Mouse (Mus musculus) c-Kit-positive CD71-positive TER-119-positive erythroid progenitor cells, embryonic 14.5 days (primary cell): ENCODE measurements around the gene Wnt3a.

Experiments used
- DNase-seq: peaks from one replicate; pipeline ENCODE4 v3.0.0-alpha.2; 2013; ENCODE audit warnings: low spot score

Wnt3a gene

GRCm38 (mm10) chr11:59290702-59291303, at the start of gene Wnt3a:
Wnt3a (minus strand) TSS chr11:59290752.
- no peak for DNase-seq

- no peak for DNase-seq
Observed at GRCm38 (mm10) chr11:59338736-59339120, 48.2 kb upstream of the Wnt3a start.

GRCm38 (mm10) chr11:59337955-59338735, 47.6 kb upstream of the Wnt3a start:
- DNase-seq, result no peak

GRCm38 (mm10) chr11:59336381-59336780, 45.8 kb upstream of the Wnt3a start:
- DNase-seq, result no peak

GRCm38 (mm10) chr11:59335942-59336341, 45.4 kb upstream of the Wnt3a start:
- no peak for DNase-seq

GRCm38 (mm10) chr11:59335150-59335549, 44.6 kb upstream of the Wnt3a start:
- DNase-seq, result no peak

- no peak for DNase-seq
Observed at GRCm38 (mm10) chr11:59332938-59333337, 42.4 kb upstream of the Wnt3a start.

- DNase-seq, result no peak
Observed at GRCm38 (mm10) chr11:59331167-59331869, 40.8 kb upstream of the Wnt3a start.

- peak; percentile 56 for DNase-seq
Observed at GRCm38 (mm10) chr11:59330560-59330959, 40.0 kb upstream of the Wnt3a start.

- no peak for DNase-seq
Observed at GRCm38 (mm10) chr11:59329616-59330015, 39.1 kb upstream of the Wnt3a start.

GRCm38 (mm10) chr11:59327625-59328024, 37.1 kb upstream of the Wnt3a start:
- DNase-seq, result no peak

GRCm38 (mm10) chr11:59324777-59325176, 34.2 kb upstream of the Wnt3a start:
- DNase-seq, result no peak

- DNase-seq, result no peak
Observed at GRCm38 (mm10) chr11:59322988-59323387, 32.4 kb upstream of the Wnt3a start.

GRCm38 (mm10) chr11:59316517-59316916, 26.0 kb upstream of the Wnt3a start:
- DNase-seq, result no peak

- DNase-seq, result no peak
Observed at GRCm38 (mm10) chr11:59313944-59314343, 23.4 kb upstream of the Wnt3a start.

GRCm38 (mm10) chr11:59313029-59313811, 22.7 kb upstream of the Wnt3a start:
- no peak for DNase-seq

- no peak for DNase-seq
Observed at GRCm38 (mm10) chr11:59312501-59312900, 21.9 kb upstream of the Wnt3a start.

GRCm38 (mm10) chr11:59312060-59312459, 21.5 kb upstream of the Wnt3a start:
- DNase-seq, result no peak

- DNase-seq, result no peak
Observed at GRCm38 (mm10) chr11:59309976-59310375, 19.4 kb upstream of the Wnt3a start.

GRCm38 (mm10) chr11:59309106-59309805, 18.7 kb upstream of the Wnt3a start:
- DNase-seq, result no peak

GRCm38 (mm10) chr11:59308625-59309024, 18.1 kb upstream of the Wnt3a start:
- DNase-seq, result no peak

- no peak for DNase-seq
Observed at GRCm38 (mm10) chr11:59308164-59308542, 17.6 kb upstream of the Wnt3a start.
